Mouse (Mus musculus) hindbrain, postnatal 0 days (tissue): ENCODE data around the gene Lrtm2. TPM values are rescaled to one million over a fixed set of nuclear protein-coding genes. Genes with fewer than 3 reads are reported as not detected.

Experiments
- ATAC-seq: fragments of 200-750 bp; cut with Nextera tagmentation; 2 replicates; pipeline ENCODE4 v1.8.0; 2017; ENCODE audit warnings: mild to moderate bottlenecking, moderate TSS enrichment, moderate library complexity
- DNase-seq: peaks from one replicate; pipeline ENCODE4 v3.0.0-alpha.2; 2015; ENCODE audit warnings: low spot score
- H3K27ac ChIP-seq: fragments of 300-500 bp; sonication (generic); 2 replicates; pipeline ENCODE4 v1.5.1; 2014; ENCODE audit warnings: mild to moderate bottlenecking
- H3K27me3 ChIP-seq: fragments of 300-500 bp; sonication (generic); 2 replicates; pipeline ENCODE4 v1.6.1; 2014; ENCODE audit warnings: low read length, mixed read lengths; ENCODE audit not compliant: insufficient read depth
- H3K36me3 ChIP-seq: fragments of 300-500 bp; sonication (generic); 2 replicates; pipeline ENCODE4 v1.6.1; 2014; ENCODE audit warnings: low read length, mixed read lengths; ENCODE audit not compliant: insufficient read depth
- H3K4me1 ChIP-seq: fragments of 300-500 bp; sonication (generic); 2 replicates; pipeline ENCODE4 v1.6.1; 2014; ENCODE audit warnings: antibody characterized with exemption, low read length, mixed read lengths; ENCODE audit not compliant: insufficient read depth
- H3K4me2 ChIP-seq: fragments of 300-500 bp; sonication (generic); 2 replicates; pipeline ENCODE4 v1.6.1; 2014; ENCODE audit warnings: low read depth, mild to moderate bottlenecking, low read length, moderate library complexity, mixed read lengths
- H3K4me3 ChIP-seq: fragments of 300-500 bp; sonication (generic); 2 replicates; pipeline ENCODE4 v1.5.1; 2014; ENCODE audit warnings: low read length
- H3K9ac ChIP-seq: fragments of 300-500 bp; sonication (generic); replicated peaks from 2 replicates; pipeline ENCODE4 v1.6.1; 2014; ENCODE audit warnings: mild to moderate bottlenecking, low read length, moderate library complexity, mixed read lengths
- H3K9me3 ChIP-seq: fragments of 300-500 bp; sonication (generic); 2 replicates; pipeline ENCODE4 v1.6.1; 2016; ENCODE audit warnings: low read length, mixed read lengths
- CTCF ChIP-seq: IDR thresholded peaks from 2 replicates; pipeline ENCODE4 v1.5.1; 2016; ENCODE audit warnings: antibody characterized with exemption, control low read depth, low read depth
- WGBS: fragments of 180-500 bp; shearing (Covaris S2); extraction: QIAGEN DNeasy Blood & Tissue Kit; methylation state at CpG from one replicate; pipeline ENCODE4 v1.1.7; 2014; 5-methylcytosine and 5-hydroxymethylcytosine counted together
- polyA plus RNA-seq: library from polyadenylated mRNA; unstranded; fragments of >200 nt; fragmentation: Nextera tagmentation; extraction: Ambion mirVana; gene quantifications from 2 replicates; pipeline ENCODE4 v1.2.1, GENCODE M21; 2015
- total RNA-seq: library from RNA; depleted of rRNA; stranded (reverse); fragments of >200 nt; gene quantifications from 2 replicates; pipeline ENCODE4 v1.2.3, GENCODE M21; 2014

The Lrtm2 gene
- total and polyA plus RNA-seq, 2 experiments from 2014 or later, result 16.3 to 44.4 TPM

DNA sequence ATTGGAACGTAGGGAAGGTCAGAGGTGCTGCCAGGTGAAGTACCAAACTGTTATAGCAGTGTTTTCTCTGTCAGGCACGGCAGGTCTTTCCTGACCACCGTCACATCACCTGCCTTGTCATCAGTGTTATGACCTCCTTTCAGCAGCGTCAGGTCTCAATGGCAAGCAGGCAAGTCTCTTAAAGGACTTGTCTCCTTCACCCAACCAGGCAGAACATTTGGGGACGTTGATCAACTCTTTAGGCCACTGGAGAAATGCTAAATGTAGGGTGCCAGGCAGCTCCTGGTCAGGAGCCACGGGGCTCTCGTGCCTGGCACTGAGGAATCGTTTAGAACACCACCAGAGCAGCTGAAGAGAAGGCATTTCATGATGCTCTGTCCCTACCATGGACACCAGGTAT lies 21.1 kb upstream of the Lrtm2 start:
- no peak overlapping the region for H3K4me2 ChIP-seq
- H3K9me3 ChIP-seq, result no peaks in the 10 kb centered on the region
- H3K4me1 ChIP-seq, result no peaks in the 10 kb centered on the region
- no peaks in the 10 kb centered on the region for H3K27me3 ChIP-seq
- DNase-seq, result no peak
- WGBS, result 83% methylated on average over 8 of the region's 8 CpGs
- no peak for ATAC-seq
- TF ChIP-seq CTCF, result no peak
- H3K36me3 ChIP-seq, result peaks cover 21% of the 10 kb centered on the region; the same call in 1 of the 2 replicates
- H3K4me3 ChIP-seq, result no peak overlapping the region
- H3K9ac ChIP-seq, result no peak overlapping the region
- H3K27ac ChIP-seq, result no peak overlapping the region

DNA sequence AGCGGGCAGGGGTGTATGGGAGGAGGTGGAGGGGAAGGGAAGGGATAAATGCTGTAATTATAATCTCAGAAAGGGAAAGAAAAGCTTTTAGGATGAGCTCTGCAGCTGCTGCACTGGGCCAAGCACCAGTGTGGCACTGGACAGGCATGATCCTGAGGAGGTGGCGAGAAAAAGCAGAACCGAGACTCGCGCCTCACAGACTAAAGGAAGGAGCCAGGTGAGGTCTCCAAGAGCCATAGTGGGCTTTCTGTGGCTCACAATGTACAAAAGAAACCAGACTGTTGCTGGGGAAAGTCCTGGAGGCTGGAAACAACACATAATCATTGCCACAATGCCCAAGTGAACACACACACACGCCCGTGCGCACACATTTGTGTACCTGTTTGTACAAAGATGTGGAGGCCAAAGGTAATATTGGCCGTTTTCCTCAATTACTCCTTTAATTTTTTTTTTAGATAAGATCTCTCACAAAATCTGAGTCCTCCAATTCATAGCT lies 20.2 kb upstream of the Lrtm2 start:
- H3K9ac ChIP-seq, result no peak overlapping the region
- peaks cover 19% of the 10 kb centered on the region; the same call in 1 of the 2 replicates for H3K36me3 ChIP-seq
- no peaks in the 10 kb centered on the region for H3K4me1 ChIP-seq
- 85% methylated on average over 9 of the region's 9 CpGs for WGBS
- no peak for TF ChIP-seq CTCF
- DNase-seq (no peak), ATAC-seq (no peak)
- H3K4me3 ChIP-seq, result no peak overlapping the region
- no peak overlapping the region for H3K4me2 ChIP-seq
- no peak overlapping the region for H3K27ac ChIP-seq
- H3K9me3 ChIP-seq, result no peaks in the 10 kb centered on the region
- H3K27me3 ChIP-seq, result no peaks in the 10 kb centered on the region

DNA sequence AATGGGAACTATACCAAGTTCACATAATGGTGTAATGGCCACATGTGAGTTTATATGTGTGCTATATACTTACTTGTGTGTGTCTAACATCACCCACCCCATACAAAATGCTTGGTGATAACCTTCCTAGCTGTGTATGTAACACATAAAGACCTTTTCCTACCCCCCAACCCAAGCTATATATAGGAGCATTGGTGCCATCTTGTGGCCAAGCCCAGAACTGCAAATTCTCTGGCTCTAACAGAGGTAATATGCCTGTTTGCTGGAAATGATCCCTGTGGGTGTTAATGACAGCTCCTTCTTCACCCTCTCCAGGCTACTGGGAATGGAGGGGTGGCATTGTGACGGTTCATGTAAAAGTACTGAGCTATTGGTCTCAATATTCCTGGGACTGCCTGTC lies 17.7 kb upstream of the Lrtm2 start:
- ATAC-seq (peak; percentile 38), DNase-seq (peak; percentile 96)
- Histone ChIP-seq H3K9ac (no peak overlapping the region), H3K4me1 (no peaks in the 10 kb centered on the region), H3K4me3 (no peak overlapping the region), H3K27ac (no peak overlapping the region), H3K27me3 (no peaks in the 10 kb centered on the region), H3K9me3 (no peaks in the 10 kb centered on the region), H3K4me2 (no peak overlapping the region), H3K36me3 (no peaks in the 10 kb centered on the region; the same call in 1 of the 2 replicates)
- TF ChIP-seq CTCF, result peak; percentile 96
- 0% methylated on average over 1 of the region's 1 CpGs for WGBS

DNA sequence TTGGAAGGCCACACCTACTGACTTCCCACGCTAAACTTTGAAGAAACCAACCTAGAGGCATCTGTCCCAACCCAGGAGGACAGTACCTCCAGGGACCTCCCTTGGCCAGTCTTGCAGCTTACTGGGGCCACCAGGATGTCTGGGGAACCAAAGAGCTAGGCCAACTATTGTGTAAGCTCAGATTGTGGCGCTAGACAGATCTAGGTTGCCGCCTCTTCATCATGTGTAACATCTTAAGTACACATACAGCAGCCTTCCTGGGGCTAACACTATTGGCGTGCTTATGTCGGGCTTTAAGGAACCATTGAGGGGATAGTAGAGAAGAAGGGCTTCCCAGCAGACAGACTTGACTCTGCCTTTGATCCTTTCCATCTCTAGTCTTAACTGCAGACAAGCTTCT lies 17.2 kb upstream of the Lrtm2 start:
- H3K4me3 ChIP-seq, result no peak overlapping the region
- H3K9me3 ChIP-seq, result no peaks in the 10 kb centered on the region
- H3K27me3 ChIP-seq, result no peaks in the 10 kb centered on the region
- DNase-seq, result no peak
- 74% methylated on average over 5 of the region's 5 CpGs for WGBS
- ATAC-seq, result no peak
- no peaks in the 10 kb centered on the region for H3K4me1 ChIP-seq
- no peaks in the 10 kb centered on the region for H3K36me3 ChIP-seq
- H3K9ac ChIP-seq, result no peak overlapping the region
- no peak overlapping the region for H3K27ac ChIP-seq
- no peak overlapping the region for H3K4me2 ChIP-seq
- no peak for TF ChIP-seq CTCF

DNA sequence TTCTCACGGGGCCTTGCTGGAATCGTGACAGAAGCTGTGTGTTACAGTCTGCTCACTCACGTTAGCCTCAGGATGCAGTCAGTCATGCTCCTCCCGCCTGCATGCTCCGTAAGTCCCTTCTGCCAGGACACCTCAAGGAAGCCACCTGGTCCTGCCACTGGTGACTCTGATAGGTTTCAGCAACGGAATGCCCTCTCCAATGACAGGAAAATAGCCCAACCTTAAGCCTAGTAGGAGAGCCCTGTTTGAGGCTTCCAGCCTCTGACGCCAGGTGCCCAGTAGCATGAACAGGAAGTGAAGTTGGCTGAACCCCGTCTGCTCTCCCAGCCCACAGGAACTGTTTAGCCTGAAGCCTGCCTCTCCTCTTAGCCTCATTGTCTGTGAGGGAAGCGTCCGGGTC lies 15.7 kb upstream of the Lrtm2 start:
- WGBS, result 54% methylated on average over 10 of the region's 10 CpGs
- Histone ChIP-seq H3K4me1 (no peaks in the 10 kb centered on the region), H3K9ac (no peak overlapping the region), H3K27me3 (no peaks in the 10 kb centered on the region), H3K4me2 (no peak overlapping the region), H3K4me3 (no peak overlapping the region), H3K27ac (no peak overlapping the region), H3K36me3 (no peaks in the 10 kb centered on the region), H3K9me3 (no peaks in the 10 kb centered on the region)
- TF ChIP-seq CTCF, result no peak
- no peak for ATAC-seq
- peak; percentile 13 for DNase-seq

DNA sequence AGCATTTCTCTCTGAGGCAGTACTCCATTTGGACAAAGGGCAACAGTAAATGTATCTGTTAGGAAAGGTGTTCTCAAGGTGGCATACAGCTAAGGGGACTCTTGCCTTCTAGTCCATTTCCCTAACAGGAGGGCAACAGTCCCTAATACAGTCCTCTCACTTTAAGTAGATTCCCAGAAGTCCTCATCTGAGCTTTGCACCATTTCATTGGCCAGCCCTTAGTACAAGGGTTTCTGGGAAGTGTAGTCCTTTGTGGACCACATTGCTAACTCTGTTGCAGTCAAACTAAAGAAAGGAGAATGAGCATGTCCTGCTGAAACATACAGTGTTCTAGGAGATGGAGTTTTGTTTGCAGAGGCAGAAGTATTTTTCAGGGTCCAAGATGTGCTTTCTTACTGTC lies 10.8 kb upstream of the Lrtm2 start:
- Histone ChIP-seq H3K9ac (no peak overlapping the region), H3K4me2 (no peak overlapping the region), H3K4me3 (no peak overlapping the region), H3K27me3 (no peaks in the 10 kb centered on the region), H3K4me1 (no peaks in the 10 kb centered on the region), H3K9me3 (no peaks in the 10 kb centered on the region), H3K36me3 (no peaks in the 10 kb centered on the region), H3K27ac (no peak overlapping the region)
- DNase-seq (peak; percentile 82), ATAC-seq (peak; percentile 88)
- TF ChIP-seq CTCF, result no peak

DNA sequence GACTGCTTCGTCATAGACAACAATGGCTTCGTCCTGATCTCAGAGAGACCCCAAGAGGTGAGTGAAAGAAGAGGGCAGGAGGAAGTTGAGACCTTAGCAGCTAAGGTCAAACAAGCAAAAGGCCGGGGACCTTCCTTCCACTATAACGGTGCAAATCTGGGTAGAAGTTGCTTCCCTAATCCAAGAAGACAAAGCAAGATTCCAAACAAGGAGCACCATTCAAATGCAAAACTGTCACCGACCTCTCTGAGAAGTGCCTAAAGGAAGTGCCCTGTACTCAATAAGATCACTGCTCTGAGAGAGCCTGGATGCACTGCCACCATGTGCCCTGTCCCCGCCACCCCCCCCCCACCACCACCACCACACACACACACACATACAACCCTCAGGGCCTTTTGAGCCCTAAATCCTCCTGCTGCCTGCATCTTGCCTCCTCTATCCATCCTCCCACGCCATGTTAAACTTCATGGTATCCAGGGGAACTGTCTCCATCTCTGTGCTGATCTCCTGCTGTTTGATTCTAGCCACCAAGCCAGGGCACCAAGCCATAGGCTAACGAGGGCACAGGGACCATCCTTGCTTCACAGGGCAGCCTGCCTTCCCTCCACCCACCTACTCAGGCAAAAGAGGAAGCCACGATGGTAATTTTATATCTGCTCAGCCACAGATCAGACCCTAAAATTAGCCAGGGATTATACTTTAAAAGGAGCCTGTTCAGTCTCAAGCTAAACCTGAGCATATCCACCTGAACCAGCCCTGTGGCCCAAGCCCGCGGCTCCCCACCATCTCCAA lies 7.8 kb upstream of the Lrtm2 start:
- H3K9me3 ChIP-seq, result no peaks in the 10 kb centered on the region
- no peak overlapping the region for H3K9ac ChIP-seq
- WGBS, result 33% methylated on average over 10 of the region's 11 CpGs
- H3K27ac ChIP-seq, result no peak overlapping the region
- no peaks in the 10 kb centered on the region for H3K27me3 ChIP-seq
- DNase-seq, result no peak
- no peaks in the 10 kb centered on the region for H3K4me1 ChIP-seq
- no peaks in the 10 kb centered on the region for H3K36me3 ChIP-seq
- no peak overlapping the region for H3K4me2 ChIP-seq
- no peak for ATAC-seq
- no peak for TF ChIP-seq CTCF
- no peak overlapping the region for H3K4me3 ChIP-seq
